ENCODE assay signal across 8 mouse cellular contexts in the genomic region with DNA sequence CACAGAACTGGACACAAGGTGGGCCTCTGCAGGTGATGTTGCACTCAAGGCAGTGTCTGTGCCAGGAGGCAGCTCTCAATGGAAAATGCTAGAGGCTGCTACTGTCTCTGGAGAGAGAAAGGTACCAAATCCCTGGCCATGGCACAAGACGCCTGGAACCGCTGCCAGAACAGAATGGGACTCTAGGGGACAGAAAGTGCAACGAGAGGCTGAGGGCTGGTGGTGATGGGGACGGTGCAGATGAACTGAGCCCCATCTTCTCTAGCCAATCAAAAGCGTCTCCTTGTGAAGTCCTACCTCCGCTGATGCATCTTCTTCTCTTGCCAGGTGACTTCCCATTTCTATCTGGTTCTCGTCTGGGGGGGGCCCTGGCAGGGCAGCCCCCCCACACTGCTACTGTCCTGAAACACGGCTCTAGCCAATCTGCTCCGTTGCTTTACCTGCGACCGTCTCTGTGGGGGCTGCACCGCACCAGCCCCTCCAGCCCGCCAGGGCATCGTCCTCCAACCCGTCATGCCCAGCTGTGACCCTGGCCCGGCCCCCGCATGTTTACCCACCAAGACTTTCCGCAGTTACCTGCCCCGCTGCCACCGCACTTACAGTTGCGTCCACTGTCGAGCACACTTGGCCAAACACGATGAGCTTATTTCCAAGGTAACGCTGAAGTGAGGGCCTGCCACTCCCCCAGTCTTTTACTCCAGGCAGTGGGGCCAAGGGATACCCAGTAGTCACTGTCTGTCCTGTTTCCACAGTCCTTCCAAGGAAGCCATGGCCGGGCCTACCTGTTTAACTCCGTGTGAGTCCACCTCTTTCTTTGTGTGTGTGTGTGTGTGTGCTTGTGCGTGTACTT. TPM values are rescaled to one million over a fixed set of nuclear protein-coding genes. Genes with fewer than 3 reads are reported as not detected.
DNase-seq lines count a peak whose midpoint lies in the region; ATAC-seq and TF ChIP-seq lines count a peak whose summit lies in the region.

No protein-coding gene starts in this region.

- no peaks in the 10 kb centered on the region for H3K27me3 ChIP-seq in cerebellum, adult 2 months (ENCODE audit: control insufficient read depth, insufficient read depth, low read length)
- peaks cover 41% of the 10 kb centered on the region for H3K27me3 ChIP-seq in E14TG2a.4 (ENCODE audit: insufficient read depth, low read length)
- no peaks in the 10 kb centered on the region for H3K27me3 ChIP-seq in embryonic facial prominence, embryonic 15.5 days
- H3K27me3 ChIP-seq in limb, embryonic 14.5 days (ENCODE audit: control insufficient read depth, insufficient read depth, low read length), result no peaks in the 10 kb centered on the region

- no peak for TF ChIP-seq CTCF in cerebellum, adult 2 months (IDR thresholded peaks at IDR 0.05; ENCODE audit: borderline replicate concordance, insufficient read depth, low read depth, low read length)
- no peak for TF ChIP-seq CTCF in E14TG2a.4 (conservative IDR thresholded peaks at IDR 0.05; ENCODE audit: low read length)

- H3K4me2 ChIP-seq in embryonic facial prominence, embryonic 15.5 days (replicated peaks), result peak overlapping the region; percentile 26
- H3K4me2 ChIP-seq in limb, embryonic 14.5 days (replicated peaks; ENCODE audit: low read depth, low read length, severe bottlenecking), result peak overlapping the region; percentile 37

- H3K9me3 ChIP-seq in E14TG2a.4 (ENCODE audit: low read length), result no peaks in the 10 kb centered on the region
- no peaks in the 10 kb centered on the region for H3K9me3 ChIP-seq in embryonic facial prominence, embryonic 15.5 days (replicated peaks)
- H3K9me3 ChIP-seq in limb, embryonic 14.5 days (ENCODE audit: control insufficient read depth, low read length), result no peaks in the 10 kb centered on the region

- H3K4me1 ChIP-seq in cerebellum, adult 2 months (ENCODE audit: control insufficient read depth, insufficient read depth, low read length), result peaks cover 20% of the 10 kb centered on the region; the same call in 1 of the 2 replicates
- H3K4me1 ChIP-seq in E14TG2a.4 (replicated peaks; ENCODE audit: low read depth, low read length), result peaks cover 84% of the 10 kb centered on the region
- H3K4me1 ChIP-seq in embryonic facial prominence, embryonic 15.5 days, result peaks cover 82% of the 10 kb centered on the region
- peaks cover 55% of the 10 kb centered on the region for H3K4me1 ChIP-seq in limb, embryonic 14.5 days (ENCODE audit: control insufficient read depth, insufficient read depth, low read length)

- 8% methylated on average over 27 of the region's 27 CpGs for WGBS in cerebellum, adult 2 months
- 6% methylated on average over 27 of the region's 27 CpGs for WGBS in embryonic facial prominence, embryonic 15.5 days
- WGBS in limb, embryonic 14.5 days, result 4% methylated on average over 26 of the region's 27 CpGs

- no peak for TF ChIP-seq POLR2A in cerebellum, adult 2 months (IDR thresholded peaks at IDR 0.05; ENCODE audit: borderline replicate concordance, insufficient read depth, low read length)
- no peak for TF ChIP-seq POLR2A in limb, embryonic 14.5 days (IDR thresholded peaks at IDR 0.05; ENCODE audit: borderline replicate concordance, extremely low read depth, insufficient read depth, insufficient read length)

- peaks cover 25% of the 10 kb centered on the region for H3K36me3 ChIP-seq in E14TG2a.4 (ENCODE audit: insufficient read depth, low read length)
- H3K36me3 ChIP-seq in embryonic facial prominence, embryonic 15.5 days, result 0 out of 2 replicates have a peak, but pooled peaks cover 5% of the 10 kb centered on the region
- H3K36me3 ChIP-seq in limb, embryonic 14.5 days (ENCODE audit: control insufficient read depth, insufficient read depth, low read length), result peaks cover 15% of the 10 kb centered on the region

- ATAC-seq in embryonic facial prominence, embryonic 15.5 days (ENCODE audit: insufficient number of reproducible peaks, low FRiP score, low TSS enrichment, low read depth), result no peak
- 0 out of 2 replicates have a peak, but pooled peaks have one; percentile 6 for ATAC-seq in limb, embryonic 14.5 days (ENCODE audit: low FRiP score, low read depth)

- intact Hi-C loops in gastrocnemius, postnatal 14 days (cut with DNase I; ENCODE audit: low total_unique reads), result no loop called here

- H3K9ac ChIP-seq in embryonic facial prominence, embryonic 15.5 days, result no peak overlapping the region
- peak overlapping the region; percentile 36; the same call in 1 of the 2 replicates for H3K9ac ChIP-seq in limb, embryonic 14.5 days (ENCODE audit: low read depth, low read length, severe bottlenecking)

- peak overlapping the region; percentile 43 for H3K4me3 ChIP-seq in cerebellum, adult 2 months (replicated peaks; ENCODE audit: insufficient read depth, low read depth, low read length)
- peak overlapping the region; percentile 69 for H3K4me3 ChIP-seq in E14TG2a.4 (replicated peaks; ENCODE audit: low read length)
- H3K4me3 ChIP-seq in embryonic facial prominence, embryonic 15.5 days (replicated peaks), result peak overlapping the region; percentile 1; the same call in 1 of the 2 replicates
- H3K4me3 ChIP-seq in limb, embryonic 14.5 days (replicated peaks; ENCODE audit: low read length), result peak overlapping the region; percentile 11; the same call in 1 of the 2 replicates

- DNase-seq in cerebellum, adult 2 months, result peak; percentile 48 to 58
- DNase-seq in cerebellum, postnatal 4 days (ENCODE audit: low spot score in 2 of 2), result no peak
- DNase-seq in limb, embryonic 14.5 days (ENCODE audit: low spot score), result no peak
- DNase-seq in retina, postnatal 1 day, result peak; percentile 21
- DNase-seq in layer of hippocampus, adult 9-11 months, result no peak
- DNase-seq in gastrocnemius, postnatal 14 days, result no peak

- H3K27ac ChIP-seq in cerebellum, adult 2 months (ENCODE audit: insufficient read depth, low read length), result no peak overlapping the region
- no peak overlapping the region for H3K27ac ChIP-seq in embryonic facial prominence, embryonic 15.5 days (replicated peaks)
- H3K27ac ChIP-seq in limb, embryonic 14.5 days (replicated peaks; ENCODE audit: low read depth, low read length), result no peak overlapping the region

RNA-seq across cellular contexts. Expression of a gene that starts 2.7 kb away (rescaled TPM):
- 164 and 171 TPM in 2 replicates for polyA plus RNA-seq in cerebellum, adult 2 months (2012; rRNA removed)
- 6.6 and 7.9 TPM in 2 replicates for polyA plus RNA-seq in embryonic facial prominence, embryonic 15.5 days (2015; fragmentation: Nextera tagmentation; extraction: Ambion mirVana)
- polyA plus RNA-seq in limb, embryonic 14.5 days (2012; rRNA removed), result 13.2 and 14.6 TPM in 2 replicates
- polyA plus RNA-seq in limb, embryonic 14.5 days (2014; fragmentation: Nextera tagmentation; extraction: Ambion mirVana), result 7.4 and 9.0 TPM in 2 replicates
- 1 to 10 TPM in 1 of 2 experiments, under 1 TPM in 1; 0.73 to 1.0 TPM for total RNA-seq in gastrocnemius, postnatal 14 days (2021)

RNA-seq across cellular contexts. Expression of a gene that starts 6.9 kb away (rescaled TPM):
- polyA plus RNA-seq in cerebellum, adult 2 months (2012; rRNA removed), result 3.0 and 3.4 TPM in 2 replicates
- polyA plus RNA-seq in embryonic facial prominence, embryonic 15.5 days (2015; fragmentation: Nextera tagmentation; extraction: Ambion mirVana), result 7.0 and 9.0 TPM in 2 replicates
- polyA plus RNA-seq in limb, embryonic 14.5 days (2012; rRNA removed), result 11.6 and 14.9 TPM in 2 replicates
- 4.3 and 5.7 TPM in 2 replicates for polyA plus RNA-seq in limb, embryonic 14.5 days (2014; fragmentation: Nextera tagmentation; extraction: Ambion mirVana)
- total RNA-seq in gastrocnemius, postnatal 14 days (2021), result 1 to 10 TPM in 1 of 2 experiments, under 1 TPM in 1; 0.66 to 1.0 TPM

RNA-seq across cellular contexts. Expression of a gene that starts 9.4 kb away (rescaled TPM):
- polyA plus RNA-seq in cerebellum, adult 2 months (2012; rRNA removed), result 12.0 and 12.7 TPM in 2 replicates
- 27.9 and 29.1 TPM in 2 replicates for polyA plus RNA-seq in embryonic facial prominence, embryonic 15.5 days (2015; fragmentation: Nextera tagmentation; extraction: Ambion mirVana)
- polyA plus RNA-seq in limb, embryonic 14.5 days (2012; rRNA removed), result 19.5 and 21.1 TPM in 2 replicates
- 30.7 and 30.9 TPM in 2 replicates for polyA plus RNA-seq in limb, embryonic 14.5 days (2014; fragmentation: Nextera tagmentation; extraction: Ambion mirVana)
- total RNA-seq in gastrocnemius, postnatal 14 days (2021), result 1 to 10 TPM; 4.1 to 4.9 TPM

RNA-seq across cellular contexts. Expression of a gene that starts 21.6 kb away (rescaled TPM):
- polyA plus RNA-seq in cerebellum, adult 2 months (2012; rRNA removed), result 37.4 and 38.4 TPM in 2 replicates
- polyA plus RNA-seq in embryonic facial prominence, embryonic 15.5 days (2015; fragmentation: Nextera tagmentation; extraction: Ambion mirVana), result 28.1 and 28.9 TPM in 2 replicates
- 46.6 and 55.4 TPM in 2 replicates for polyA plus RNA-seq in limb, embryonic 14.5 days (2012; rRNA removed)
- polyA plus RNA-seq in limb, embryonic 14.5 days (2014; fragmentation: Nextera tagmentation; extraction: Ambion mirVana), result 34.0 and 36.5 TPM in 2 replicates
- 10 to 100 TPM; 41.3 to 45.1 TPM for total RNA-seq in gastrocnemius, postnatal 14 days (2021)

RNA-seq across cellular contexts. Expression of a gene that starts 38.7 kb away (rescaled TPM):
- polyA plus RNA-seq in cerebellum, adult 2 months (2012; rRNA removed), result 19.6 and 22.6 TPM in 2 replicates
- 40.0 and 48.0 TPM in 2 replicates for polyA plus RNA-seq in embryonic facial prominence, embryonic 15.5 days (2015; fragmentation: Nextera tagmentation; extraction: Ambion mirVana)
- 38.9 and 41.2 TPM in 2 replicates for polyA plus RNA-seq in limb, embryonic 14.5 days (2012; rRNA removed)
- 44.1 and 44.4 TPM in 2 replicates for polyA plus RNA-seq in limb, embryonic 14.5 days (2014; fragmentation: Nextera tagmentation; extraction: Ambion mirVana)
- total RNA-seq in gastrocnemius, postnatal 14 days (2021), result 10 to 100 TPM; 55.0 to 72.1 TPM

Comparison
In these comparisons a context has a peak if more than half of its experiments do, and no peak if none do; other contexts are left out.
1. DNase-seq: peak in cerebellum, adult 2 months (2 of 2) and retina, postnatal 1 day (single experiment); none in cerebellum, postnatal 4 days (0 of 2), limb, embryonic 14.5 days (single experiment), layer of hippocampus, adult 9-11 months (single experiment) and gastrocnemius, postnatal 14 days (single experiment).
2. H3K4me3 ChIP-seq: peak in every context shown above with its lines; median percentile 69 in E14TG2a.4; 43 in cerebellum, adult 2 months; 11 in limb, embryonic 14.5 days; 1 in embryonic facial prominence, embryonic 15.5 days.
3. RNA of a gene that starts 2.7 kb away (polyA plus RNA-seq): 164 to 171 TPM in cerebellum, adult 2 months; 7.4 to 14.6 TPM in limb, embryonic 14.5 days and 6.6 to 7.9 TPM in embryonic facial prominence, embryonic 15.5 days; every median in the first group is over 10 times any median in the second.